Mouse (Mus musculus) cortical plate, adult 2 months (tissue): ENCODE measurements around the gene Fras1.

Source experiments
- CTCF ChIP-seq: fragments of 200-500 bp; IDR thresholded peaks from 2 replicates; pipeline ENCODE4 v1.5.1; 2011; ENCODE audit warnings: mild to moderate bottlenecking, control low read depth, low read length; ENCODE audit not compliant: insufficient read depth; ENCODE audit errors: extremely low read depth
- POLR2A ChIP-seq: fragments of 200-500 bp; IDR thresholded peaks from 2 replicates; pipeline ENCODE4 v1.6.1; 2011; ENCODE audit warnings: mild to moderate bottlenecking, low read length, control low read depth; ENCODE audit not compliant: insufficient read depth; ENCODE audit errors: extremely low read depth

GRCm38 (mm10) chr5:96502400-96502799 is 128.6 kb downstream of the Fras1 start:
- no peak for TF ChIP-seq POLR2A
- no peak for TF ChIP-seq CTCF
